Comparison of ENCODE assay signal across 1 mouse cellular context in genomic region chr12:112463209-112463608, GRCm38 (mm10).
TF ChIP-seq lines count a peak whose summit lies in the region.

No protein-coding gene starts in this region.

TF ChIP-seq in ES-E14, 5 proteins besides CTCF, POLR2A, EP300 and RAD21:
- no peak for TF ChIP-seq ZC3H11A (IDR thresholded peaks at IDR 0.05; ENCODE audit: borderline replicate concordance, low read depth, low read length)
- no peak for TF ChIP-seq MAFK (IDR thresholded peaks at IDR 0.05; ENCODE audit: insufficient read depth, low read depth, low read length)
- no peak for TF ChIP-seq HCFC1 (IDR thresholded peaks at IDR 0.05; ENCODE audit: borderline replicate concordance, insufficient read depth, low read length)
- TF ChIP-seq CHD2 (IDR thresholded peaks at IDR 0.05; ENCODE audit: low read depth, low read length): no peak
- TF ChIP-seq ZNF384 (IDR thresholded peaks at IDR 0.05; ENCODE audit: low read depth, low read length): no peak
TF ChIP-seq in ES-E14: peak in this region for 0.
